Comparison of ENCODE assay signal across 10 mouse cellular contexts in the genomic region with DNA sequence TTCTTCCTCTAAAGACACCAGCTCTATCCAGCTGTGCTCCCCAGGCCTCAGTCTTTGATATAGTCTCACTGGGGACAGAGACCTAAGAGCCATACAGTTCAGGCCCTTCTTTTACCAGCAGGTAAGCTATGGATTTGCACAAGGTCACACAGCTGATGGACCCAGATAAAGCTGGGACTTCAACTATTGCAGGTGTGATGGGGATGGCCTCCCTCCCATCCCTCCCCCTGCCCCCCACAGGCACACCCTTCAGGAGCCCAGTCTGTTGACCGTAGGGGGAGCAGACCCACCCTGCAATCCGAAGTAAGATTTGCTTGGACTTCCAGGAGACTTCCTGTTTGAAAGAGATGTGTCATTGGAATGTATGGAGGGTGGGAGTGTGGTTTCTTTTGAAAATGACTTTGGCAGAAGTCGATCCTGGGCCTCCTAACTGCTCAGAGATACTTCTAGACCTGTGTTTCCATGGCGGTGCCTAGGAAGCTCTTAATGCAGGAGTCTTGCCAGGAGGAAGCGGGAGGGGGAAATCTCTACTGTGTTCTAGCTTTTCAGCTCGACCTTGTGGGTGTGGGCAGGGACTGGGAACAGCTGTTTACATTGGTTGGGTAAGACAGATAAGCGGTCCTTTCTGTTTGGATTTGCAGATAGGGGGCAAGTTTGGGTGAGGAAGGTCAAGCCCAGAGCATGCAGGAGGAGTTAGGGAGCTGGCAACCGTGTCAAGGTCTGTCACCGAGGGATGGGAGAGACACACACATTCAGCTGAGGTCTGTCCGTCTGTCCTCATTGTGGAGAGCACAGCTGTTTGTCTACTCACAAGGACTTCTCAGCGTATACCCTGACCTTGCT. TPM values are rescaled to one million over a fixed set of nuclear protein-coding genes. Genes with fewer than 3 reads are reported as not detected.
DNase-seq lines count a peak whose midpoint lies in the region; ATAC-seq and TF ChIP-seq lines count a peak whose summit lies in the region.
"Had no signal": no experiment of that assay in that cellular context is flagged by ENCODE, and none has a peak within 500 bp of the region (broad histone marks: within the 10 kb centered on the region; RNA-seq: fewer than 3 reads in every experiment).

No protein-coding gene starts in this region.

- H3K9me3 ChIP-seq in heart, embryonic 15.5 days (replicated peaks), result no peaks in the 10 kb centered on the region; the same call in 1 of the 2 replicates
- peaks cover 5% of the 10 kb centered on the region for H3K9me3 ChIP-seq in heart, embryonic 12.5 days (replicated peaks)
- peaks cover 3% of the 10 kb centered on the region; the same call in 1 of the 2 replicates for H3K9me3 ChIP-seq in liver, postnatal 0 days (ENCODE audit: low read length)
- H3K9me3 ChIP-seq in midbrain, embryonic 10.5 days (replicated peaks), result peaks cover 4% of the 10 kb centered on the region; the same call in 1 of the 2 replicates
- H3K9me3 ChIP-seq: hindbrain, embryonic 15.5 days; neural tube, embryonic 13.5 days had no signal

- H3K4me1 ChIP-seq in heart, embryonic 15.5 days (replicated peaks), result peaks cover 29% of the 10 kb centered on the region
- peaks cover 32% of the 10 kb centered on the region for H3K4me1 ChIP-seq in heart, embryonic 12.5 days (replicated peaks)
- peaks cover 19% of the 10 kb centered on the region; the same call in 1 of the 2 replicates for H3K4me1 ChIP-seq in liver, postnatal 0 days (ENCODE audit: insufficient read depth)
- peaks cover 14% of the 10 kb centered on the region for H3K4me1 ChIP-seq in midbrain, embryonic 10.5 days
- H3K4me1 ChIP-seq: hindbrain, embryonic 15.5 days had no signal

- H3K36me3 ChIP-seq in heart, embryonic 15.5 days, result no peaks in the 10 kb centered on the region
- no peaks in the 10 kb centered on the region for H3K36me3 ChIP-seq in heart, embryonic 12.5 days
- H3K36me3 ChIP-seq in liver, postnatal 0 days (replicated peaks; ENCODE audit: insufficient read depth, low read length), result no peaks in the 10 kb centered on the region
- no peaks in the 10 kb centered on the region for H3K36me3 ChIP-seq in midbrain, embryonic 10.5 days
- H3K36me3 ChIP-seq: hindbrain, embryonic 15.5 days; neural tube, embryonic 13.5 days had no signal

- WGBS in heart, embryonic 15.5 days, result 30% methylated on average over 11 of the region's 11 CpGs
- WGBS in heart, embryonic 12.5 days, result 21% methylated on average over 11 of the region's 11 CpGs
- 27% methylated on average over 11 of the region's 11 CpGs for WGBS in liver, postnatal 0 days (ENCODE audit: insufficient replicate concordance)
- WGBS in midbrain, embryonic 10.5 days, result 58% methylated on average over 11 of the region's 11 CpGs

- H3K4me2 ChIP-seq in heart, embryonic 15.5 days, result no peak overlapping the region
- no peak overlapping the region for H3K4me2 ChIP-seq in heart, embryonic 12.5 days
- H3K4me2 ChIP-seq in liver, postnatal 0 days (ENCODE audit: low read depth, low read length), result no peak overlapping the region; the same call in 1 of the 2 replicates
- H3K4me2 ChIP-seq: hindbrain, embryonic 15.5 days; neural tube, embryonic 13.5 days had no signal

- H3K9ac ChIP-seq in heart, embryonic 15.5 days, result no peak overlapping the region
- no peak overlapping the region for H3K9ac ChIP-seq in heart, embryonic 12.5 days
- H3K9ac ChIP-seq in liver, postnatal 0 days (replicated peaks), result no peak overlapping the region
- H3K9ac ChIP-seq: hindbrain, embryonic 15.5 days; neural tube, embryonic 13.5 days had no signal

- no peak overlapping the region for H3K27ac ChIP-seq in heart, embryonic 15.5 days
- H3K27ac ChIP-seq in heart, embryonic 12.5 days (ENCODE audit: poor library complexity, severe bottlenecking), result no peak overlapping the region
- no peak overlapping the region for H3K27ac ChIP-seq in liver, postnatal 0 days (ENCODE audit: low read depth)
- H3K27ac ChIP-seq in left cerebral cortex, adult 2 months, result no peak overlapping the region
- H3K27ac ChIP-seq in midbrain, embryonic 10.5 days (replicated peaks), result no peak overlapping the region
- H3K27ac ChIP-seq: hindbrain, embryonic 15.5 days; neural tube, embryonic 13.5 days had no signal

- peak; percentile 37; the same call in 1 of the 2 replicates for ATAC-seq in heart, embryonic 15.5 days (replicated peaks; ENCODE audit: insufficient number of reproducible peaks, insufficient read depth, low FRiP score, low read depth)
- ATAC-seq in heart, embryonic 12.5 days (ENCODE audit: insufficient number of reproducible peaks, low FRiP score), result no peak
- ATAC-seq in liver, postnatal 0 days, result peak; percentile 83

- peak; percentile 58; the same call in 1 of the 2 replicates for TF ChIP-seq EP300 in liver, postnatal 0 days (IDR thresholded peaks at IDR 0.05; ENCODE audit: low read depth)

- TF ChIP-seq CTCF in liver, postnatal 0 days (IDR thresholded peaks at IDR 0.05; ENCODE audit: low read depth), result no peak
- TF ChIP-seq CTCF in left cerebral cortex, adult 2 months (IDR thresholded peaks at IDR 0.05), result no peak

- peak; percentile 16 for DNase-seq in adrenal gland, postnatal 25 days
- peak; percentile 37 for DNase-seq in liver, postnatal 0 days
- peak; percentile 52 for DNase-seq in testis, postnatal 10 days (ENCODE audit: low spot score)
- no peak for DNase-seq in right cerebral cortex, postnatal 14 days
- no peak for DNase-seq in left cerebral cortex, adult 2 months (ENCODE audit: extremely low spot score in 1 of 2, low spot score in 2 of 2)
- DNase-seq in midbrain, embryonic 10.5 days (ENCODE audit: low spot score), result no peak

- no peak overlapping the region for H3K4me3 ChIP-seq in heart, embryonic 15.5 days
- H3K4me3 ChIP-seq in heart, embryonic 12.5 days, result no peak overlapping the region
- no peak overlapping the region for H3K4me3 ChIP-seq in liver, postnatal 0 days (ENCODE audit: low read depth, low read length)
- no peak overlapping the region for H3K4me3 ChIP-seq in left cerebral cortex, adult 2 months
- no peak overlapping the region for H3K4me3 ChIP-seq in midbrain, embryonic 10.5 days
- H3K4me3 ChIP-seq: hindbrain, embryonic 15.5 days; neural tube, embryonic 13.5 days had no signal

- no peaks in the 10 kb centered on the region for H3K27me3 ChIP-seq in heart, embryonic 15.5 days
- no peaks in the 10 kb centered on the region for H3K27me3 ChIP-seq in heart, embryonic 12.5 days (replicated peaks)
- no peaks in the 10 kb centered on the region for H3K27me3 ChIP-seq in liver, postnatal 0 days (ENCODE audit: insufficient read depth, low read length)
- H3K27me3 ChIP-seq in midbrain, embryonic 10.5 days (ENCODE audit: low read depth, poor library complexity, severe bottlenecking), result no peaks in the 10 kb centered on the region
- H3K27me3 ChIP-seq: hindbrain, embryonic 15.5 days; neural tube, embryonic 13.5 days had no signal

- intact Hi-C loops in left cerebral cortex, adult 2 months (cut with DNase I), result no loop called here

RNA-seq across cellular contexts. Expression of a gene that starts 58.2 kb away (rescaled TPM):
- polyA plus RNA-seq in heart, embryonic 15.5 days (2015; fragmentation: Nextera tagmentation; extraction: Ambion mirVana), result 14.8 and 15.2 TPM in 2 replicates
- polyA plus RNA-seq in heart, embryonic 12.5 days (2016; fragmentation: Nextera tagmentation; extraction: Ambion mirVana), result 13.4 and 13.6 TPM in 2 replicates
- total RNA-seq in adrenal gland, postnatal 25 days (2021), result 11.7 and 13.4 TPM in 2 replicates
- 10.3 and 15.8 TPM in 2 replicates for polyA plus RNA-seq in liver, postnatal 0 days (2015; fragmentation: Nextera tagmentation; extraction: Ambion mirVana)
- total RNA-seq in left cerebral cortex, adult 2 months (2021), result 1 to 10 TPM; 3.2 to 4.1 TPM
- polyA plus RNA-seq in midbrain, embryonic 10.5 days (2016; fragmentation: Nextera tagmentation; extraction: Ambion mirVana), result 3.2 and 3.3 TPM in 2 replicates

Comparison
In these comparisons a context has a peak if more than half of its experiments do, and no peak if none do; other contexts are left out.
1. DNase-seq: peak in adrenal gland, postnatal 25 days (single experiment), liver, postnatal 0 days (single experiment) and testis, postnatal 10 days (single experiment); none in right cerebral cortex, postnatal 14 days (single experiment), left cerebral cortex, adult 2 months (0 of 2) and midbrain, embryonic 10.5 days (single experiment).